Comparison of ENCODE assay signal across 8 mouse cellular contexts in the genomic region with DNA sequence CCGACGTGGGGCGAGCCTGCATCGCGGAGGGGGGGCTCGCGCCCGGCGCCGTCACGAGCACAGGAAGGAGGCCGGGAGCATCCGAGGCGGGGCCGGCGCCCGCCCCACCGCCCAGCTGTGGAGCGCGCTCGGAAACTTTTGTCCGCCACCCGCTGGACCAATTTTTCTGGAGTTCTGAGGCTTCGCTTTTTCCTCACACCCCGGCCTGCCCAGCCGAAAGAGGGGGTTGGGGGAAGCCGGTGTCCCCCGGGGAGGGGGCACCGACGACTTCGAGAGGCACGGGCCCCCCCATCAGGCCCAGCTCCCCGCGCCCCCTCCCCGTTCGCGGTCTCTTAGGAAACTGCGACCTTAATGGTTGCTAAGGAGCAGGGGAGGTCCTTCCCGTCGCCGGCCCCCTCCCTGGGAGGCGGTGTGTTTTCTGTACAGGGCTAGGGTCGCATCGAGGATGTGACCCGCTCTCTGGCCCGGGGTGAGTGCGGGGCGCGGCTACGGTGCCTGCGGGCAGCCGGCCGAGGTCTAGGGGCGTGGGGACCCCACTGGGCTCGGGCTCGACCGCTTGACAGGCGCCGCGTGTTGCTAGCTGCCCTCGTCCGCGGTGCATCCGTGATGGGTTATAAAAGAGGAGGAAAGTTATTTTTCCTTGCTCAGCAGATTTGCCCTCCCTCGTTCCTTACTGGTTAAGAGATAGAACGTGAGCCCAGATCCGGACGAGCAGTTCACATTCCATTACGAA. TPM values are rescaled to one million over a fixed set of nuclear protein-coding genes. Genes with fewer than 3 reads are reported as not detected.
DNase-seq lines count a peak whose midpoint lies in the region; ATAC-seq and TF ChIP-seq lines count a peak whose summit lies in the region.

No protein-coding gene starts in this region.

- no peaks in the 10 kb centered on the region for H3K27me3 ChIP-seq in intestine, embryonic 15.5 days (replicated peaks)
- H3K27me3 ChIP-seq in liver, postnatal 0 days (ENCODE audit: insufficient read depth, low read length), result no peaks in the 10 kb centered on the region
- H3K27me3 ChIP-seq in neural tube, embryonic 14.5 days (ENCODE audit: control insufficient read depth, insufficient read depth, low read length), result peaks cover 20% of the 10 kb centered on the region
- H3K27me3 ChIP-seq in thymus, adult 2 months (ENCODE audit: control insufficient read depth, insufficient read depth, low read length), result no peaks in the 10 kb centered on the region

- H3K27ac ChIP-seq in intestine, embryonic 15.5 days, result peak overlapping the region; percentile 95
- H3K27ac ChIP-seq in liver, postnatal 0 days (ENCODE audit: low read depth), result peak overlapping the region; percentile 89
- peak overlapping the region; percentile 29; the same call in 1 of the 2 replicates for H3K27ac ChIP-seq in neural tube, embryonic 14.5 days (ENCODE audit: low read depth, low read length)
- peak overlapping the region; percentile 77 for H3K27ac ChIP-seq in thymus, adult 2 months (ENCODE audit: control insufficient read depth, insufficient read depth, low read length)

- H3K4me1 ChIP-seq in intestine, embryonic 15.5 days (replicated peaks), result peaks cover 33% of the 10 kb centered on the region
- peaks cover 50% of the 10 kb centered on the region for H3K4me1 ChIP-seq in liver, postnatal 0 days (ENCODE audit: insufficient read depth)
- peaks cover 26% of the 10 kb centered on the region for H3K4me1 ChIP-seq in neural tube, embryonic 14.5 days (ENCODE audit: control insufficient read depth, insufficient read depth, low read length)
- H3K4me1 ChIP-seq in thymus, adult 2 months (replicated peaks; ENCODE audit: control insufficient read depth, insufficient read depth, low read length), result peaks cover 27% of the 10 kb centered on the region

- TF ChIP-seq EP300 in liver, postnatal 0 days (IDR thresholded peaks at IDR 0.05; ENCODE audit: low read depth), result no peak

- DNase-seq in layer of hippocampus, adult 9-11 months, result peak; percentile 21
- no peak for DNase-seq in layer of hippocampus, postnatal 36 days
- DNase-seq in c-Kit-positive CD71-positive TER-119-positive erythroid progenitor cells, embryonic 14.5 days (ENCODE audit: low spot score), result peak; percentile 37
- peak; percentile 63 to 77 for DNase-seq in gastrocnemius, postnatal 4 days (ENCODE audit: low spot score in 2 of 2)
- peak; percentile 70 for DNase-seq in liver, postnatal 0 days
- peak; percentile 70 for DNase-seq in thymus, adult 2 months

- WGBS in intestine, embryonic 15.5 days, result under 1% methylated on average over 69 of the region's 69 CpGs
- under 1% methylated on average over 54 of the region's 69 CpGs for WGBS in liver, postnatal 0 days (ENCODE audit: insufficient replicate concordance)
- 1% methylated on average over 65 of the region's 69 CpGs for WGBS in neural tube, embryonic 14.5 days
- under 1% methylated on average over 69 of the region's 69 CpGs for whole genome bisulfite sequencing in thymus, adult 2 months

- ATAC-seq in intestine, embryonic 15.5 days, result peak; percentile 69
- peak; percentile 54 for ATAC-seq in liver, postnatal 0 days
- peak; percentile 48; the same call in 1 of the 2 replicates for ATAC-seq in neural tube, embryonic 14.5 days (ENCODE audit: low read depth)

- peak overlapping the region; percentile 88 for H3K4me3 ChIP-seq in intestine, embryonic 15.5 days (replicated peaks)
- H3K4me3 ChIP-seq in liver, postnatal 0 days (ENCODE audit: low read depth, low read length), result peak overlapping the region; percentile 75
- peak overlapping the region; percentile 56 for H3K4me3 ChIP-seq in neural tube, embryonic 14.5 days (ENCODE audit: low read depth, low read length)
- H3K4me3 ChIP-seq in thymus, adult 2 months (ENCODE audit: control insufficient read depth, insufficient read depth, low read length), result peak overlapping the region; percentile 91

- H3K36me3 ChIP-seq in intestine, embryonic 15.5 days, result no peaks in the 10 kb centered on the region
- H3K36me3 ChIP-seq in liver, postnatal 0 days (replicated peaks; ENCODE audit: insufficient read depth, low read length), result no peaks in the 10 kb centered on the region; the same call in 1 of the 2 replicates
- H3K36me3 ChIP-seq in neural tube, embryonic 14.5 days (ENCODE audit: control insufficient read depth, insufficient read depth, low read length), result no peaks in the 10 kb centered on the region
- no peaks in the 10 kb centered on the region for H3K36me3 ChIP-seq in thymus, adult 2 months (ENCODE audit: control insufficient read depth, insufficient read depth, low read length)

- no peaks in the 10 kb centered on the region for H3K9me3 ChIP-seq in intestine, embryonic 15.5 days
- H3K9me3 ChIP-seq in liver, postnatal 0 days (ENCODE audit: low read length), result no peaks in the 10 kb centered on the region
- no peaks in the 10 kb centered on the region for H3K9me3 ChIP-seq in neural tube, embryonic 14.5 days (ENCODE audit: control insufficient read depth, low read length)

- peak overlapping the region; percentile 85 for H3K9ac ChIP-seq in intestine, embryonic 15.5 days
- peak overlapping the region; percentile 86 for H3K9ac ChIP-seq in liver, postnatal 0 days (replicated peaks)
- peak overlapping the region; percentile 54 for H3K9ac ChIP-seq in neural tube, embryonic 14.5 days (replicated peaks; ENCODE audit: low read depth, low read length)

- peak; percentile 39; the same call in 1 of the 2 replicates for TF ChIP-seq POLR2A in thymus, adult 2 months (IDR thresholded peaks at IDR 0.05; ENCODE audit: control insufficient read depth, extremely low read depth, insufficient read depth, low read length, poor library complexity)

- TF ChIP-seq CTCF in liver, postnatal 0 days (IDR thresholded peaks at IDR 0.05; ENCODE audit: low read depth), result peak; percentile 5; the same call in 1 of the 2 replicates
- peak; percentile 21; the same call in 1 of the 2 replicates for TF ChIP-seq CTCF in thymus, adult 2 months (IDR thresholded peaks at IDR 0.05; ENCODE audit: borderline replicate concordance, control insufficient read depth, extremely low read depth, insufficient read depth, low read length, poor library complexity)

- H3K4me2 ChIP-seq in intestine, embryonic 15.5 days (replicated peaks), result peak overlapping the region; percentile 98
- H3K4me2 ChIP-seq in liver, postnatal 0 days (ENCODE audit: low read depth, low read length), result peak overlapping the region; percentile 99
- peak overlapping the region; percentile 96 for H3K4me2 ChIP-seq in neural tube, embryonic 14.5 days (ENCODE audit: low read depth, low read length)

RNA-seq across cellular contexts. Expression of a gene that starts 49.2 kb away (rescaled TPM):
- total RNA-seq in layer of hippocampus, postnatal 36 days (2021), result 10 to 100 TPM; 63.5 to 79.8 TPM
- total RNA-seq in gastrocnemius, postnatal 4 days (2021), result 10 to 100 TPM; 51.0 to 53.6 TPM
- 16.1 and 16.5 TPM in 2 replicates for polyA plus RNA-seq in intestine, embryonic 15.5 days (2015; fragmentation: Nextera tagmentation; extraction: Ambion mirVana)
- 3.8 and 4.4 TPM in 2 replicates for polyA plus RNA-seq in liver, postnatal 0 days (2015; fragmentation: Nextera tagmentation; extraction: Ambion mirVana)
- polyA plus RNA-seq in neural tube, embryonic 14.5 days (2014; fragmentation: Nextera tagmentation; extraction: Ambion mirVana), result 2.9 and 3.0 TPM in 2 replicates
- polyA plus RNA-seq in thymus, adult 2 months (2012; rRNA removed), result 37.5 and 46.9 TPM in 2 replicates

Comparison
In these comparisons a context has a peak if more than half of its experiments do, and no peak if none do; other contexts are left out.
1. DNase-seq: peak in layer of hippocampus, adult 9-11 months (single experiment), c-Kit-positive CD71-positive TER-119-positive erythroid progenitor cells, embryonic 14.5 days (single experiment), gastrocnemius, postnatal 4 days (2 of 2), liver, postnatal 0 days (single experiment) and thymus, adult 2 months (single experiment); none in layer of hippocampus, postnatal 36 days (0 of 2).
2. H3K27ac ChIP-seq: peak in every context shown above with its lines; median percentile 95 in intestine, embryonic 15.5 days; 89 in liver, postnatal 0 days; 77 in thymus, adult 2 months; 29 in neural tube, embryonic 14.5 days.
3. Peak in every context shown above with its lines, with median percentiles within 50 percentile points of each other: ATAC-seq, H3K4me2 ChIP-seq, H3K4me3 ChIP-seq and H3K9ac ChIP-seq.